Mouse (Mus musculus) embryonic facial prominence, embryonic 14.5 days (tissue): ENCODE results near the gene Rgs7. TPM values are rescaled to one million over a fixed set of nuclear protein-coding genes. Genes with fewer than 3 reads are reported as not detected.

ENCODE experiments used
- ATAC-seq: fragments of 200-750 bp; cut with Nextera tagmentation; 2 replicates; pipeline ENCODE4 v1.8.0; 2017; ENCODE audit warnings: low read depth, moderate number of reproducible peaks, moderate TSS enrichment
- DNase-seq: peaks from one replicate; pipeline ENCODE4 v3.0.0-alpha.2; 2015; ENCODE audit warnings: low spot score
- H3K27ac ChIP-seq: fragments of 300-500 bp; sonication (generic); replicated peaks from 2 replicates; pipeline ENCODE4 v1.5.1; 2014; ENCODE audit warnings: low read depth, mild to moderate bottlenecking, low read length, moderate library complexity
- H3K27me3 ChIP-seq: fragments of 300-500 bp; sonication (generic); replicated peaks from 2 replicates; pipeline ENCODE4 v1.6.1; 2014; ENCODE audit warnings: low read length; ENCODE audit not compliant: control insufficient read depth, insufficient read depth
- H3K36me3 ChIP-seq: fragments of 300-500 bp; sonication (generic); 2 replicates; pipeline ENCODE4 v1.6.1; 2014; ENCODE audit warnings: low read length, mixed read lengths; ENCODE audit not compliant: control insufficient read depth, insufficient read depth
- H3K4me1 ChIP-seq: fragments of 300-500 bp; sonication (generic); 2 replicates; pipeline ENCODE4 v1.6.1; 2014; ENCODE audit warnings: antibody characterized with exemption, low read length; ENCODE audit not compliant: control insufficient read depth, insufficient read depth
- H3K4me2 ChIP-seq: fragments of 300-500 bp; sonication (generic); 2 replicates; pipeline ENCODE4 v1.6.1; 2014; ENCODE audit warnings: low read depth, mild to moderate bottlenecking, low read length, moderate library complexity, mixed read lengths
- H3K4me3 ChIP-seq: fragments of 300-500 bp; sonication (generic); 2 replicates; pipeline ENCODE4 v1.5.1; 2014; ENCODE audit warnings: low read depth, mild to moderate bottlenecking, low read length
- H3K9ac ChIP-seq: fragments of 300-500 bp; sonication (generic); 2 replicates; pipeline ENCODE4 v1.6.1; 2014; ENCODE audit warnings: low read depth, mild to moderate bottlenecking, low read length, moderate library complexity, mixed read lengths
- H3K9me3 ChIP-seq: fragments of 300-500 bp; sonication (generic); 2 replicates; pipeline ENCODE4 v1.6.1; 2016; ENCODE audit warnings: low read length; ENCODE audit not compliant: control insufficient read depth
- WGBS: fragments of 180-500 bp; shearing (Covaris S2); extraction: QIAGEN DNeasy Blood & Tissue Kit; methylation state at CpG from one replicate; pipeline ENCODE4 v1.1.7; 2014; 5-methylcytosine and 5-hydroxymethylcytosine counted together
- polyA plus RNA-seq: library from polyadenylated mRNA; unstranded; fragments of >200 nt; fragmentation: Nextera tagmentation; extraction: Ambion mirVana; gene quantifications from 2 replicates; pipeline ENCODE4 v1.2.1, GENCODE M21; 2014

Rgs7 gene
- polyA plus RNA-seq, 1 experiment from 2014 or later: 2.9 TPM

GRCm38 (mm10) chr1:175359411-175360366, 132.6 kb downstream of the Rgs7 start:
- no peaks in the 10 kb centered on the region for H3K9me3 ChIP-seq
- no peaks in the 10 kb centered on the region for H3K36me3 ChIP-seq
- H3K27ac ChIP-seq: no peak overlapping the region
- H3K9ac ChIP-seq: no peak overlapping the region
- no peaks in the 10 kb centered on the region for H3K27me3 ChIP-seq
- H3K4me2 ChIP-seq: no peak overlapping the region
- H3K4me3 ChIP-seq: no peak overlapping the region
- ATAC-seq (peak; percentile 79), DNase-seq (peak; percentile 4)
- H3K4me1 ChIP-seq: no peaks in the 10 kb centered on the region
- WGBS: 32% methylated on average over 7 of the region's 7 CpGs

- no peaks in the 10 kb centered on the region for H3K9me3 ChIP-seq
- no peak overlapping the region for H3K9ac ChIP-seq
- no peak overlapping the region for H3K4me3 ChIP-seq
- no peak overlapping the region for H3K27ac ChIP-seq
- H3K27me3 ChIP-seq: no peaks in the 10 kb centered on the region
- DNase-seq (no peak), ATAC-seq (no peak)
- no peaks in the 10 kb centered on the region for H3K4me1 ChIP-seq
- no peak overlapping the region for H3K4me2 ChIP-seq
- 81% methylated on average over 4 of the region's 4 CpGs for WGBS
- no peaks in the 10 kb centered on the region for H3K36me3 ChIP-seq
Measured at GRCm38 (mm10) chr1:175352921-175353320, 139.4 kb downstream of the Rgs7 start.

- 78% methylated on average over 1 of the region's 1 CpGs for WGBS
- DNase-seq: no peak
- no peak for ATAC-seq
Measured at GRCm38 (mm10) chr1:175346162-175346561, 146.1 kb downstream of the Rgs7 start.

GRCm38 (mm10) chr1:175336191-175336590, 156.1 kb downstream of the Rgs7 start:
- no peaks in the 10 kb centered on the region for H3K9me3 ChIP-seq
- no peaks in the 10 kb centered on the region for H3K36me3 ChIP-seq
- H3K4me3 ChIP-seq: no peak overlapping the region
- 48% methylated on average over 4 of the region's 4 CpGs for WGBS
- no peak overlapping the region for H3K27ac ChIP-seq
- H3K9ac ChIP-seq: no peak overlapping the region
- no peak for ATAC-seq
- no peaks in the 10 kb centered on the region for H3K27me3 ChIP-seq
- no peaks in the 10 kb centered on the region for H3K4me1 ChIP-seq
- DNase-seq: peak; percentile 11
- H3K4me2 ChIP-seq: no peak overlapping the region

More at GRCm38 (mm10) chr1:175346162-175346561, 146.1 kb downstream of the Rgs7 start:
- Histone ChIP-seq H3K9ac (no peak overlapping the region), H3K4me3 (no peak overlapping the region), H3K9me3 (no peaks in the 10 kb centered on the region), H3K36me3 (no peaks in the 10 kb centered on the region), H3K27me3 (no peaks in the 10 kb centered on the region), H3K4me2 (no peak overlapping the region), H3K4me1 (no peaks in the 10 kb centered on the region), H3K27ac (no peak overlapping the region)

DNA sequence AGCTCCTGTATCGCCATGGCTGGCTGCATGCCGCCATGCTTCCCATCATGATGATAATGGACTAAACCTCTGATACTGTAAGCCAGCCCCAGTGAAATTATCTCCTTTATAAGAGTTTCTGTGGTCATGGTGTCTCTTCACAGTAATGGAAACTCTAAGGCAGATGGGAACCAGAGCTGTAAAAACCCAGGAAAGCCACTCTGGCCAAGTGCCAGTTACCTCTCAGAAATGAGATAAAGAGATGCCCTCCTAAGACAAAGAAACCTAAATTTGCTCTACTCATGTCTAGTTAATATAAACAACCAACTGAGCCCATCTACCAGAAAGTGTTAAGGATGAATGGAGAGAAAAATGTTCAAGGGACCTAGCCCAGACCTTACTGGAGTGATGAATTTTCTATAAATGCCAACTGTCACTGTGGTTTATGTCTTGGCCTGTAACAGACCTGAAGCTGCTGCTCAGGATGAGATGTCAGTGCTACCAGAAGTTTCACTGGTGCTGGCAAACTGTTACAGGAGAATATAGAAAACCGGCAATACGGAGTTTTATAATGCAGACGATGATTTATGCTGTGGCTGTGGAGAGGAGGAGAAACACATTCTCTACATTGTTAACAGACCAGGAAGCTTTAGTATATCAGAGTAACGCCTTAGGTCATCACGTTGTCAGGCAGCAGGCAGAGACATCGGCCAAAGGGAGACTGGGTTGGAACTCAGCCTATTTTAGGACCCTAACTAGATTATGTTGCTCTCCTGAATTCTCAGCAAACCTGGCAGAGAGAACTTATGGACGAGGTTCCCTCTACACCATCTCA, 159.1 kb downstream of the Rgs7 start:
- DNase-seq (no peak), ATAC-seq (no peak)
- Histone ChIP-seq H3K9ac (no peak overlapping the region), H3K27me3 (no peaks in the 10 kb centered on the region), H3K36me3 (no peaks in the 10 kb centered on the region), H3K4me3 (no peak overlapping the region), H3K27ac (no peak overlapping the region), H3K4me2 (no peak overlapping the region), H3K9me3 (no peaks in the 10 kb centered on the region), H3K4me1 (no peaks in the 10 kb centered on the region)
- 74% methylated on average over 9 of the region's 9 CpGs for WGBS

DNA sequence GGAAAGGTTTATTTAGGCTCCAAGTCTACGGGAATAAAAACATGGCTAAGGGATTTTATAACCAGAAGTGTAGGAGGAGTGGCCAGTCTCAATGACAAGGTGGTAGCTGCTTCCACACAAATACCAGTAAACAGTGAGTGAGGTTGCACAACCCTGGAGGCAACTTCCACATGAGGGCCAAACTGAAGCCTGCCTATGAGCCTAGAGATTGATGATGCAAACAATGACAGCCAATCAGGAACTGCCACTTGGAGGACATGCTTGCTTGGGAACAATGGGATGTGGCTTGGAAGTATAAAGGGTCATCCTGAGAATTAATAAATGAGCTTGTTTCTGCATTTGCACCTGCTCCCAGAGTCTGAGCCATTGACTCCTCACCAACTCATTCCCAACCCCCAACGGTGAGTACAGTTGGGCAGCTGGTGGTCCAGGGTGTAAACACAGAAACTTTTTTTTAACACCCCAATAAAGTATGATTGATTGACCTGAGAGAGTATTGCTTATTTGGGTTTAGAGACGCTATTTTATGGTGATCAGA, 162.3 kb downstream of the Rgs7 start:
- no peaks in the 10 kb centered on the region for H3K9me3 ChIP-seq
- DNase-seq: no peak
- no peak overlapping the region for H3K9ac ChIP-seq
- H3K27ac ChIP-seq: no peak overlapping the region
- H3K27me3 ChIP-seq: no peaks in the 10 kb centered on the region
- no peaks in the 10 kb centered on the region for H3K4me1 ChIP-seq
- no peak for ATAC-seq
- H3K4me2 ChIP-seq: no peak overlapping the region
- no peak overlapping the region for H3K4me3 ChIP-seq
- 87% methylated on average over 3 of the region's 3 CpGs for WGBS
- H3K36me3 ChIP-seq: no peaks in the 10 kb centered on the region

GRCm38 (mm10) chr1:175322781-175323180, 169.5 kb downstream of the Rgs7 start:
- H3K4me1 ChIP-seq: no peaks in the 10 kb centered on the region
- H3K4me3 ChIP-seq: no peak overlapping the region
- DNase-seq: no peak
- ATAC-seq: no peak
- no peak overlapping the region for H3K27ac ChIP-seq
- no peaks in the 10 kb centered on the region for H3K9me3 ChIP-seq
- no peak overlapping the region for H3K4me2 ChIP-seq
- H3K27me3 ChIP-seq: no peaks in the 10 kb centered on the region
- H3K9ac ChIP-seq: no peak overlapping the region
- no peaks in the 10 kb centered on the region for H3K36me3 ChIP-seq

DNA sequence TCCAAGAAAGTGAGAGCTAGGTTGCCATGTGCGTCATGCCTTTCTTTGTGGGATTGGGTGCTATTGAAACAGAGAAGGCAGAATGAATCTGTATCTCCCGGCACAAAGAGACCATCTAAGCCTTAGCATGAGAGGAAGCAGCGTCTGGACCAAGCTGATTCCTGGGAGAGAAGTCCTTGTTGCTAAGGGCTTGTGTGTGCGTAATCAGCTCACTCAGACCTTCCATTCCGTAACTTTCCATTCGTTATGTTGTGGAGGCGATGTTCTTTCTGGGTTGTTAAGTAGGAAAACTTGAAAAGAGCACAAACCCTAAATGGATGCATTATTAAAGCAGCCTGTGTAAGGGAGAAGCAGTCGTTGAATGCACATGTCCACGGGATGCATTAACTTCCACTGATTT, 173.1 kb downstream of the Rgs7 start:
- no peak overlapping the region for H3K9ac ChIP-seq
- no peak overlapping the region for H3K4me3 ChIP-seq
- H3K4me1 ChIP-seq: no peaks in the 10 kb centered on the region
- no peak overlapping the region for H3K27ac ChIP-seq
- no peaks in the 10 kb centered on the region for H3K27me3 ChIP-seq
- no peak for DNase-seq
- H3K4me2 ChIP-seq: no peak overlapping the region
- no peaks in the 10 kb centered on the region for H3K36me3 ChIP-seq
- H3K9me3 ChIP-seq: no peaks in the 10 kb centered on the region
- 84% methylated on average over 9 of the region's 9 CpGs for WGBS
- no peak for ATAC-seq
